Mouse (Mus musculus) kidney, embryonic 14.5 days (tissue): Measurements from ENCODE around the gene H2-K1. TPM values are rescaled to one million over a fixed set of nuclear protein-coding genes. Genes with fewer than 3 reads are reported as not detected.

Experiments
- ATAC-seq: fragments of 200-750 bp; cut with Nextera tagmentation; 2 replicates; pipeline ENCODE4 v1.8.0; 2017; ENCODE audit warnings: moderate number of reproducible peaks, mild to moderate bottlenecking, moderate TSS enrichment, moderate library complexity; ENCODE audit not compliant: low FRiP score, low TSS enrichment
- H3K27ac ChIP-seq: fragments of 300-500 bp; sonication (generic); 2 replicates; pipeline ENCODE4 v1.5.1; 2014; ENCODE audit warnings: low read depth, mild to moderate bottlenecking, low read length, moderate library complexity, mixed read lengths
- H3K27me3 ChIP-seq: fragments of 300-500 bp; sonication (generic); 2 replicates; pipeline ENCODE4 v1.6.1; 2014; ENCODE audit warnings: mild to moderate bottlenecking, low read length; ENCODE audit not compliant: control insufficient read depth, insufficient read depth
- H3K36me3 ChIP-seq: fragments of 300-500 bp; sonication (generic); 2 replicates; pipeline ENCODE4 v1.6.1; 2014; ENCODE audit warnings: low read length, mixed read lengths; ENCODE audit not compliant: control insufficient read depth, insufficient read depth
- H3K4me1 ChIP-seq: fragments of 300-500 bp; sonication (generic); 2 replicates; pipeline ENCODE4 v1.6.1; 2014; ENCODE audit warnings: low read length, mixed read lengths; ENCODE audit not compliant: control insufficient read depth, insufficient read depth
- H3K4me2 ChIP-seq: fragments of 300-500 bp; sonication (generic); replicated peaks from 2 replicates; pipeline ENCODE4 v1.6.1; 2014; ENCODE audit warnings: low read depth, mild to moderate bottlenecking, low read length
- H3K4me3 ChIP-seq: fragments of 300-500 bp; sonication (generic); 2 replicates; pipeline ENCODE4 v1.5.1; 2014; ENCODE audit warnings: mild to moderate bottlenecking, low read length
- H3K9ac ChIP-seq: fragments of 300-500 bp; sonication (generic); 2 replicates; pipeline ENCODE4 v1.6.1; 2014; ENCODE audit warnings: low read depth, mild to moderate bottlenecking, low read length, moderate library complexity
- H3K9me3 ChIP-seq: fragments of 300-500 bp; sonication (generic); 2 replicates; pipeline ENCODE4 v1.6.1; 2016; ENCODE audit warnings: low read length; ENCODE audit not compliant: control insufficient read depth
- WGBS: fragments of 180-500 bp; shearing (Covaris S2); extraction: QIAGEN DNeasy Blood & Tissue Kit; methylation state at CpG from one replicate; pipeline ENCODE4 v1.1.7; 2014; 5-methylcytosine and 5-hydroxymethylcytosine counted together
- polyA plus RNA-seq: library from polyadenylated mRNA; unstranded; fragments of >200 nt; fragmentation: Nextera tagmentation; extraction: Ambion mirVana; gene quantifications from 2 replicates; pipeline ENCODE4 v1.2.1, GENCODE M21; 2014

Gene H2-K1
- polyA plus RNA-seq, 1 experiment from 2014 or later: 18.8 TPM

- Histone ChIP-seq H3K9ac (peak within 1 kb of the TSS; percentile 90), H3K4me1 (peaks cover 24% of the 10 kb centered on the region), H3K9me3 (peaks cover 3% of the 10 kb centered on the region), H3K27ac (peak within 1 kb of the TSS; percentile 87), H3K4me3 (peak within 1 kb of the TSS; percentile 92), H3K27me3 (no peaks in the 10 kb centered on the region), H3K4me2 (peak within 1 kb of the TSS; percentile 85), H3K36me3 (peaks cover 35% of the 10 kb centered on the region)
- ATAC-seq: peak; percentile 68
- whole genome bisulfite sequencing: under 1% methylated on average over 52 of the region's 58 CpGs
Measured at GRCm38 (mm10) chr17:34024317-34024821, 24.2 kb upstream of the H2-K1 start, which contains the start of gene Ring1. Ring1 (minus strand) TSS chr17:34024680.

- Histone ChIP-seq H3K4me1 (peaks cover 24% of the 10 kb centered on the region), H3K9ac (peak overlapping the region; percentile 90; the same call in 1 of the 2 replicates), H3K27me3 (no peaks in the 10 kb centered on the region), H3K4me2 (peak overlapping the region; percentile 85), H3K27ac (no peak overlapping the region), H3K4me3 (peak overlapping the region; percentile 92), H3K36me3 (peaks cover 28% of the 10 kb centered on the region), H3K9me3 (peaks cover 6% of the 10 kb centered on the region)
- 70% methylated on average over 9 of the region's 9 CpGs for WGBS
- no peak for ATAC-seq
Measured at GRCm38 (mm10) chr17:34023678-34024077, 23.5 kb upstream of the H2-K1 start.

DNA sequence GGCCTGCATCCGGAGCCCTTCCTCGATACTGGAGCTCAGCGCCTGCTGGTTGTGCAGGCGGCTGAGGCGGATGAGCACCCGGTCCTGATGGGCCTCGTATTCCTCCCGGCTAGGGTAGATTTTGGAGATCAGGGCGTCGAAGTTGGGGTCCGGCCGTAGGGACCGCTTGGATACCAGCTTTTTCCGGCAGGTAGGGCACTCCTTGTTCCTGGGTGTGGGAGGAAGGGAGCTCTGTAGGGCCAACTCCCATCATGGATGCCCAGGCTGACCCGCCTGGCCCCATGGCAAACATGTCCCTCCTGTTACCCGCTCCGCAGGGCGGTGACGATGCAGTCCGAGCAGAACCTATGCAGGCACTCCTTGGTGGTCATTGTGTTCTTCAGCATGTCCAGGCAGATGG lies 22.8 kb upstream of the H2-K1 start:
- ATAC-seq: no peak

DNA sequence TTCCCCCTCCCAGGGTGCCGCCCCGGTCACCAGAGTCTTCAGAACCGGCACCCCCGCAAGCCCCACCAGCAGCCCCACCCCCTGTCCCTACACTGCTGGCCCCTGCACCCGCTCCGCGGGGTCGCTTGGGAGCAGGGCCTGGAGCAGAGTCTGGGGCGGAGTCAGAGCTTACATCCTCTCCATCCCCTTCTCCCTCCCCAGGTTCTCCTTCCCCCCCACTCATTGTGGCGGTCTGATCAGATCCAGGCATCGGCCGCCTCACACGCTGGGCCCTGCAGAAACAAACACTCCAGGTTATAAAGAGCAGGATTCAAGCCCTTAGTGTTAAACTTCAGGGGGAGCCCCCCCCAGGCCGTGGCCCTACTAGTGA lies 22.3 kb upstream of the H2-K1 start:
- 92% methylated on average over 14 of the region's 14 CpGs for WGBS
- peaks cover 6% of the 10 kb centered on the region for H3K9me3 ChIP-seq
- H3K27ac ChIP-seq: no peak overlapping the region
- H3K36me3 ChIP-seq: peaks cover 21% of the 10 kb centered on the region
- no peaks in the 10 kb centered on the region for H3K27me3 ChIP-seq
- H3K4me2 ChIP-seq: no peak overlapping the region
- H3K4me3 ChIP-seq: no peak overlapping the region
- ATAC-seq: no peak
- peaks cover 24% of the 10 kb centered on the region for H3K4me1 ChIP-seq
- no peak overlapping the region for H3K9ac ChIP-seq

More for the DNA sequence above, 22.8 kb upstream of the H2-K1 start:
- Histone ChIP-seq H3K36me3 (peaks cover 21% of the 10 kb centered on the region), H3K27ac (no peak overlapping the region), H3K4me3 (no peak overlapping the region), H3K27me3 (no peaks in the 10 kb centered on the region), H3K4me1 (peaks cover 24% of the 10 kb centered on the region), H3K9ac (no peak overlapping the region), H3K9me3 (peaks cover 6% of the 10 kb centered on the region), H3K4me2 (no peak overlapping the region)
- WGBS: 96% methylated on average over 20 of the region's 20 CpGs

DNA sequence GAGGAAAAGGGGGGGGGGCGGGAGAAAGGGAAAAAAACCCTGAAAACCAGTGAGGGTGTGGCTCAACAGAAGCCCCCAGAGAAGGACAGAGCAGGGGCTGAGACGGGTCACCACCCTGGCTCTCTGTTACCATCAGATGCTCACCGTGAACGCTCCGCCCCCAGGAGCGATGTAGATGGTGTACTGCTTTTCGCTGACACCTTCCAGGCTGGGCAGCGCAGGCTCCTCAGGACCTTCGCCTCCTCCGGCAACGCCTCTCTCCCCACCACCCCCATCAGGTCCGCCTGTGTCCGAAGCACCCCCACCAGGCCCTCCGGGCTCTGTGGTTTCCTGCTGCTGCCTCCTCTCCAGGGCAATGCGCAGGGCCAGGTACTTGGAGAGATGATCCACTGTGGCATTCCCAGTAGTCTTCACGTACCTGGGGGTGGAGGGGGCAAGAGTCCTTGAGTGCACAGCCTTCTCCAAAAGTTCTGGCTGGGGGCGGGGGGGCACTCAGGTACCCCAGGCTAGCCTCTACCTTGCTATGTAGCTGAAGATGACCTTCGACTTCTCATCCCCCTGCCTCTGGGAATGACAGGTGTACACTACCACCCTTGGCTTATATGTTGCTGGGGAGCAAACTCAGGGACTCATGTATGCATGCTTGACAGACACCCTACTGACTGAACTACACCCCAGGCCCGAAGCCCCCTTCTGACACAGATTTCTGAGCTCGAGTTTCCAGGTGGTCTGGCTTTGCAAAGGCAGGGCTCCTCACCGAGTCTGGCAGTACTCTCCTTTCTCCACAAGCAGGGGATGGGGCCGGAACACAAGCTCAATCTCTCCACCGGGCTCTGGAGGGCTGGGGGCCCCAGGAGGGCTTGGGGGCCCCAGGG lies 21.6 kb upstream of the H2-K1 start:
- Histone ChIP-seq H3K27ac (no peak overlapping the region), H3K27me3 (no peaks in the 10 kb centered on the region), H3K9ac (no peak overlapping the region), H3K9me3 (peaks cover 6% of the 10 kb centered on the region), H3K36me3 (peaks cover 21% of the 10 kb centered on the region), H3K4me3 (no peak overlapping the region), H3K4me1 (peaks cover 17% of the 10 kb centered on the region; the same call in 1 of the 2 replicates), H3K4me2 (no peak overlapping the region)
- no peak for ATAC-seq
- 96% methylated on average over 23 of the region's 23 CpGs for WGBS

DNA sequence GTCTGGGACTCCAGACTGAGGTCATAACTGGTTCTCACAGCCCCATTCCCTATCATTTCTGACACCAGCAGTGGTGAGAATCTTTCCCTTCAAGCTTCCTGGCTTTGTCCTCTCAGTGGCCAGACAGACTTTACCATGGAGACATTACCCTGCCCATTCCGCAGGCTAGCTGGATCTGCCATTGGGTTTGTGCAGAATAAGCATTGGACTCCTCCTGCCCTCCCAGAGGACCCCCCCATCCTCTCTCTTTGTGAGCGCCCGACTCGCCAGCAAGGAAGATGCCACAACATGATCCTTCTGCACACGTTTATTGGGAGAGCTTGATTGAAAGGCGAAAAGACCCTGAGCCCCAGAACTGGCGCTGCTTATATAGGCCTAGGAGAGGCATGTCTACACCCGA lies 13.3 kb upstream of the H2-K1 start:
- H3K27me3 ChIP-seq: no peaks in the 10 kb centered on the region
- no peak for ATAC-seq
- no peak overlapping the region for H3K27ac ChIP-seq
- H3K36me3 ChIP-seq: no peaks in the 10 kb centered on the region
- 95% methylated on average over 8 of the region's 8 CpGs for WGBS
- H3K4me1 ChIP-seq: no peaks in the 10 kb centered on the region
- peaks cover 3% of the 10 kb centered on the region; the same call in 1 of the 2 replicates for H3K9me3 ChIP-seq
- H3K9ac ChIP-seq: no peak overlapping the region
- no peak overlapping the region for H3K4me3 ChIP-seq
- H3K4me2 ChIP-seq: no peak overlapping the region

DNA sequence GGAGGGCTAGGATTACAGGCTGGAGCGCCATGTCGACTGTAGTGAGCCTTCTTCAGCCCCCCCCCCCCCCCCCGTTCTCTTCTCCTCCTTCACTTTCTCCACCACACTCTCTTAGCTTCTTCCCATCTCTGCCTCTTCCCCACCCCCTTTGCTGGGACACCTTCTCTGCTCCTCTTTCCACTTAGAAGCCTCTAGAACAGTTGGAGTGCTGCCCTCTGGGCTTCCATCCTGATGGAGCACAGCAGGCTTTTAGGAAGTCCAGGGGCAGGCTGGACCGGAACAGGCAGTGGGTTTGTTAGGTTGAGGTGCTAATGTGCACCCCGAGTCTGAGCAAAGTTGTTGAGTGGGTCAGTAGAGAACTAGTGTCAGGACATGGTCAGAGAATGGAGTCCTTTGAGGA lies 10.0 kb upstream of the H2-K1 start:
- Histone ChIP-seq H3K9ac (no peak overlapping the region), H3K36me3 (no peaks in the 10 kb centered on the region), H3K4me3 (no peak overlapping the region), H3K9me3 (peaks cover 3% of the 10 kb centered on the region; the same call in 1 of the 2 replicates), H3K27me3 (no peaks in the 10 kb centered on the region), H3K4me2 (no peak overlapping the region), H3K27ac (no peak overlapping the region), H3K4me1 (no peaks in the 10 kb centered on the region)
- WGBS: 79% methylated on average over 5 of the region's 5 CpGs
- no peak for ATAC-seq

DNA sequence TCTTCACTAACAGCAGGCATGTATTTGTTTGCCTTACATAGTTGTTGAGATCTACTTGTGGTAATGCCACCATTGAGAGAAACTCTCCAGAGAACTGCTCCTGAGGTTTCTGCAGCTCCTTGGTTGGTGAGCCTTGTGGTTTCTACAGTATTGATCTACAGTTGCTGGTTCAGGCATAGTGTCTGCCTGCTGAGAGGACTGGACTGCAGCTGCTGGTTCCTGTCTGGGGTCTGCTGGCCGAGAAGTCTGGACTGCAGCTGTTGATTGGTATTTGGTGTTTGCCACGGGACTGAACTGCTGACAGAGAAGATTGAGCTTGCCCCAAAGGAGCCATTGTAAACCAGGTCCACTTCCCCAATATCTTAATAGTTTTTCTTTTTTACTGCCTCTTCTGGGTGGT lies 6.4 kb upstream of the H2-K1 start:
- H3K27ac ChIP-seq: no peak overlapping the region
- no peaks in the 10 kb centered on the region for H3K36me3 ChIP-seq
- H3K4me1 ChIP-seq: no peaks in the 10 kb centered on the region
- no peaks in the 10 kb centered on the region for H3K9me3 ChIP-seq
- peaks cover 6% of the 10 kb centered on the region; the same call in 1 of the 2 replicates for H3K27me3 ChIP-seq
- H3K9ac ChIP-seq: no peak overlapping the region
- H3K4me2 ChIP-seq: no peak overlapping the region
- no peak overlapping the region for H3K4me3 ChIP-seq
- 52% methylated on average over 2 of the region's 2 CpGs for WGBS
- ATAC-seq: no peak

- H3K36me3 ChIP-seq: no peaks in the 10 kb centered on the region
- H3K27me3 ChIP-seq: peaks cover 19% of the 10 kb centered on the region
- H3K9ac ChIP-seq: no peak overlapping the region
- no peak overlapping the region for H3K4me3 ChIP-seq
- no peak overlapping the region for H3K27ac ChIP-seq
- H3K9me3 ChIP-seq: no peaks in the 10 kb centered on the region
- ATAC-seq: no peak
- no peak overlapping the region for H3K4me2 ChIP-seq
- 6% methylated on average over 5 of the region's 5 CpGs for WGBS
- no peaks in the 10 kb centered on the region for H3K4me1 ChIP-seq
Measured at GRCm38 (mm10) chr17:34003426-34003825, 3.3 kb upstream of the H2-K1 start.
